Mouse (Mus musculus) G1E (cell line): ENCODE data around the gene Zmym2.

Experiments used
- CTCF ChIP-seq: IDR thresholded peaks from 2 replicates; pipeline ENCODE4 v1.5.1; 2012; ENCODE audit warnings: low read depth, low read length, inconsistent platforms, mixed read lengths
- POLR2AphosphoS5 ChIP-seq: IDR thresholded peaks from 2 replicates; pipeline ENCODE4 v1.6.1; 2012; ENCODE audit warnings: low read depth, low read length, inconsistent platforms; ENCODE audit not compliant: insufficient replicate concordance
- TAL1 ChIP-seq: conservative IDR thresholded peaks from 2 replicates; pipeline ENCODE4 v1.6.1; 2012; ENCODE audit warnings: low read depth, low read length, inconsistent platforms, mixed read lengths

DNA sequence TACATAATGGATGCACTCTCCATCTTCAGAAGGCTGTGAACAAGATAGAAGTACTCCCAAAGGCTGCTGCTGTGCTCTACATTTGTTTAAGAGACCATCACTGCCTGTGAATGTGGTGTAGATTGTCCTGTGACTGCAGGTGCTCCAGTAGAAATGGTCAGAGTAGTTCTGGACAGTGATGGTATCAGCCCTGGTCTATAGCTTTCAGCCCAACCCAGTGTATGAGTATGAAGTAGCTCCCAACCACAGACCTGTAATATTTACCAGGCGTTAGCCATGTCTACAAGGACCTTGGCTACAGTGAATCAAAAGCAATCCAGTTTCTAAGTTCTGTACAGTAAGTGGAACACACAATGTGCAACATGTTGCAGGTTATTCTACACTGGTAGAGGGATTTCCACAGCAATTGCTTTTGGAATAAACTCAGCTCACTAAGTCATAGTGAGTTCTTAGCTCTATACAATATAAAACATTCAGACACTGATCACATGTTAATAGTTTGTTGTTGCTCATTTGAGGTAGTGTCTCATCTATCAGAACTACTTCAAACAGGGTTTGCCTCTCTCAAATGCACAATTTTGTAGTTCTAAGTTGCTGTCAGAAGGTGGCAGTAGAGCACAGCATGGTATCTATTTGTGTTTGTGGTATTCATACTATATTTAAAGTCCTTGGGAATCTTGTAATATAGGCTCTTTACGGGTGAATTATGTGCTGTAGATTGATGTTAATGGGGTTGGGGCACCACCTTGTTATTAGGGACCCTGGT, 77.7 kb downstream of the Zmym2 start:
- TF ChIP-seq CTCF = no peak
- no peak for TF ChIP-seq POLR2AphosphoS5
- no peak for TF ChIP-seq TAL1
